Mouse (Mus musculus) spleen, adult 12 weeks (tissue): ENCODE results near the gene Traf3.

Source experiments
- DNase-seq: peaks from one replicate; pipeline ENCODE4 v3.0.0; 2022; ENCODE audit warnings: low spot score

Gene Traf3

DNA sequence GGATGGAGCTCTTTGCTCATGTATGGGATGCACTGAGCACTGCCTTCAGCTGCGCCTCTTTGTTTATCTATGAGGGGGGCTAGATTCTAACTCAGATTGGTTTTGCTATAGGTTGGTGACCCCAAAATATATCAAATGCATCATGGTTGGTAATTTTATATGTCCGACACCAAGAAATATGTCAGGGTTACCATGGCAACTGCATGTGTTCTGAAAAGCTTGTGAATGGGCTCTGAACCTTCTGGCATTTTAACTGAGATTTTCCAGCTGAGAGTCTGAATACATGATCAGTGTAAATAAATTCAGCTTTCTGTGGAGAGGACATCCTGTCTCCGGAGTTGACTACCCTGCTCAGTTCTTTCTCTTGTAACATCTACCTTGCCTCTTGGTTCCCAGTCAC, 37.8 kb downstream of the Traf3 start:
- DNase-seq = no peak

DNA sequence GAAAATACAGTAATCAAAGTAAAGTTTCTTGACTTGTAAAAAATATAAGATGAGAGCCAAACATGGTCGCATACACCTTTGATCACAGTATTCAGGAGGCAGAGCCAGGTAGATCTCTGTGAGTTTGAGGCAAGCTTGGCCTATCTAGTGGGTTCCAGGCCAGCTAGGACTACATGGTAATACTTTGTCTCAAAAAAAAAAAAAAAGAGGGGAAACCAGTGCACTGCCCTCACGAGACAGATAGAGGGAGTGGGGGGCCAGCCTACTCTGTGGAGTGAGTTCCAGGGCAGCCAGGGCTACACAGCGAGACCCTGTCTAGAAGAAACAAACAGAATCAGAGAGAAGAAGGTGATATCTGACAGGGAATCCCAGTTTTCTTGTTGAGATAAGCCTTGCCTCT, 41.5 kb downstream of the Traf3 start:
- DNase-seq = no peak

GRCm38 (mm10) chr12:111211729-111212128, 45.6 kb downstream of the Traf3 start:
- no peak for DNase-seq

- no peak for DNase-seq
Observed at GRCm38 (mm10) chr12:111218867-111219266, 52.7 kb downstream of the Traf3 start.

DNA sequence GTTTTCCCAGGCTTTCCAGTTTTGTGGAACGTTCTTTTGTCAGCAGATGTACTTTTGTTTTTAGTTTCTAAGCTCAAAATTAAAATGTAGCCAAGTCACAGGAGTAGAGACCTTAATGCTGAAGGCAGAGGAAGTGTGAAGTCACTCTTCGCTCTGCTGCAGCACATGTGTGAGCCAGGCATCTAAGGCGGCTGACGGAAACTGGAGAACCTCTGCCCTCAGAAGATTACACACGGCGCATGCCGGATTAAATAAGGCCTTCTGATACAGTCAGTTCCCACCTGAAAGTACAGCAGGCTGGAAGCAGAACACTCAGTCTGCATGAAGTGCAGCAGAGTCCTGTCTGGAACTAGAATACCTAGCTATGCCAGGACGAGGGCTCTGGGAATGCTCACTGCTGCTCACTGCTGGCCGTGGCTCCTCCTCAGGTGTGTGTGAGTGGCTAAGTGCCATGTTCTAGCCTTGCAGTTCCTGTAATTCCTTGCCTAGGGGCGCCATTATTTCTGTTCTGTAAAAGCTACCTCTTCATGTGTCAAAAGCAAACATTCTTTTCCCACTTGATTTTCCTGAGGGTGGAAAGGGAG, 59.1 kb downstream of the Traf3 start:
- no peak for DNase-seq

DNA sequence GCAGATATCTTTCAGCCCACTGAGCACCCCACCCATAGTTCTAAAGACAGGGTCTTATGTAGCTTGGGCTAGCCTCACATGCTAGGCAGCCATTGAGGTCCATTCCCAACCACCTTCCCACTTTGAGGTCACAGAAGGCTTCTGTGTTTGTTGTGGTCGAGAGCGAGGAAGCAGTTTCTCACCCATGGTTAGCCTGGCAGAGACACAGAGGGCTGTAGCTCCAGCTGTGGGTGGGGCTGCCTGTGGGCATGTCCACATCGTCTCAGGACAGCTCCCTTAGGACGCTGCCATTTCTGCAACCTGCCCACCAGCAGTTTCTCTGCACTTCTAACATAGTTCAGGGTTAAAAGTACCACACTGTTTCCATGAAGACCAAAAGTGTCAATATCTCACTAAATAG, 61.2 kb downstream of the Traf3 start:
- DNase-seq = no peak

GRCm38 (mm10) chr12:111228488-111228887, 62.3 kb downstream of the Traf3 start:
- DNase-seq = no peak

GRCm38 (mm10) chr12:111230793-111231192, 64.6 kb downstream of the Traf3 start:
- no peak for DNase-seq

DNA sequence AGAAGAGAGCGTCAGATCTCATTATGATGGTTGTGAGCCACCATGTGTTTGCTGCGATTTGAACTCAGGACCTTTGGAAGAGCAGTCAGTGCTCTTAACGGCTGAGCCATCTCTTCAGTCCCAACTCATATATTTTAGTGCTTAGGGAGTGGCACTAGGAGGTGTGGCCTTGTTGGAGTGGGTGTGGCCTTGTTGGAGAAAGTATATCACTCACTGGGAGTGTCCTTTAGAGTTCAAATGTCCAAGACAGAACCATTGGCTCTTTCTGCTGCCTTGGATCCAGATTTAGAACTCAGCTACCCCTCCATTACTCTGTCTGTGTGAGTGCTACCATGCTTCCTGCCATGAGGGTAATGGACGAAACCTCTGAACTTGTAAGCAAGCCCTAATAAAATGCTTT, 67.6 kb downstream of the Traf3 start:
- DNase-seq = no peak

- no peak for DNase-seq
Observed at GRCm38 (mm10) chr12:111234383-111234782, 68.2 kb downstream of the Traf3 start.

DNA sequence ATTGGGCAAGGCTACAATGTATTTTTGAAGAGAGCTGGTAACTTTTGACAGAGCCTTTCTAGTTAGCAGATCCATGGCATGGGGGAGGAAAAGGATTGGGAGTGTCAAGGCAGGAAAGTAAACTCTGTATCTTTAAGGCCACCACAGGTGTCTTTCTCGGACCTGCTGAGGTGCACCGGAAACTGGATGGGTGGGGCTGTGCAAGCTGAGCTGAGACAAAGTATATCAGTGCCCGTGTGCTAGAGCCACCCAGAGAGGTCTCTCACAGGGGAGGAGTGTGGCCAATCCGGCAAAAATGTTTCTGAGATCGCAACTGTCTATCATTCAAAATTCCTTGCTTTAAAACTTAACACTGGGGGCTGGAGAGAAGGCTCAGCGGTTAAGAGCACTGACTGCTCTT, 69.5 kb downstream of the Traf3 start:
- DNase-seq = no peak

GRCm38 (mm10) chr12:111237611-111238188, 71.5 kb downstream of the Traf3 start:
- DNase-seq = no peak

GRCm38 (mm10) chr12:111238345-111238744, 72.2 kb downstream of the Traf3 start:
- DNase-seq = no peak

DNA sequence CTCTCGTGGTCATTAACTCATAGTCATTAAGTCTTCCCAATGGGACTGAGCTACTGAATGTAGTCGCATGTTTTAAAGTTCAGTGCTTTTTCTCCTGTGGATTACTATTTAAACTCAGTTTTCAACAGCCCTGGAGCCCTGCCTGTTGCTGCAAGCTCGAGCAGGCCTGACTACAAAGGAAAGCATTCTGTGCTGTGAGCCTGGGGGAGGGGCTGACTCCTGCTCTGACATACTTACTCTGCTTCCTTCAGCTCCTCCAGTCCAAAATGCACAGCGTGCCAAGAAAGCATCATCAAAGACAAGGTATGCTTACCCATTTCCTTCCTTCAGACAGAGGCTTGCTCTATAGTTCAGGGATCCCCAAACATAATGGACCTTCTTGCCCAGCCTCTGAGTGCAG, 72.6 kb downstream of the Traf3 start:
- DNase-seq = no peak

DNA sequence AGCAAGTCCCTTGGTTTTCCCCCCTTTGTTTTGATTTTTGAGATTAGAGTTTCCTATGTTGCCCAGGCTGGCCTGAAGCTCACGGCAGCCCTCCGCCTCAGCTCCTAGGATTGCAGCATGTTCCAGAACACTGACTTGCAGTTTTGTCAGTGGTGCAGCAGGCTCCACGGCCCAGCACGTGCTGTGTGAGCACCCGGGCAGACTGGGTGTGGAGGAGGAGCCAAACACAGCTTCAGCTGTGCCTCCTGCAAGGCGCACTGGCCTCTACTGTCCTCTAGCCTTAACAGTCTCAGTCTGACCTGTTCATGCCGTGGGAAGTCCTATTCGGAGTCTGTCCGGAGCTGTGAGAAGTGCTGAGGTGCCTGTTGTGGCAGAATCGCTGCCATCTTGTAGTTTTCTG, 73.8 kb downstream of the Traf3 start:
- no peak for DNase-seq

DNA sequence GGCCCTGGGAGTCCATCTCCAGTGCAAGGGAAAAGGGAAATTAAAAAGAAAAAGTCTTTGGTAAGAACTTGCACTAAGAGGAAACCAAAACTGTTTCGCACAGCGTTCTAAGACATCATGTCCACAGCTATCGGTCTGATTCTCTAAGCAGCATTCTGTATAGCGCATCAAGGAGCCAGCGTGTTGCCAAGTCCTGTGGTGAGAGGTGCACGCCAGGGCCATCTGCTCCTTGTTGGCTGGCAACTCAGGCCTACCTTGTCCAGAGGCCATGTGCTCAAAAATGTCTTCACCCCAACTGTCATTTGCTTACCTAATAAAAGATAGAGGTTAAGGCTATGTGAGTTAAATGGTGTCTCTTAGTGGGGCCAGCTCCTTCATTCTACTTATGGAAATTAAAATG, 75.7 kb downstream of the Traf3 start:
- no peak for DNase-seq

- no peak for DNase-seq
Observed at GRCm38 (mm10) chr12:111242346-111242745, 76.2 kb downstream of the Traf3 start.

GRCm38 (mm10) chr12:111243733-111244132, 77.6 kb downstream of the Traf3 start:
- DNase-seq = no peak

DNA sequence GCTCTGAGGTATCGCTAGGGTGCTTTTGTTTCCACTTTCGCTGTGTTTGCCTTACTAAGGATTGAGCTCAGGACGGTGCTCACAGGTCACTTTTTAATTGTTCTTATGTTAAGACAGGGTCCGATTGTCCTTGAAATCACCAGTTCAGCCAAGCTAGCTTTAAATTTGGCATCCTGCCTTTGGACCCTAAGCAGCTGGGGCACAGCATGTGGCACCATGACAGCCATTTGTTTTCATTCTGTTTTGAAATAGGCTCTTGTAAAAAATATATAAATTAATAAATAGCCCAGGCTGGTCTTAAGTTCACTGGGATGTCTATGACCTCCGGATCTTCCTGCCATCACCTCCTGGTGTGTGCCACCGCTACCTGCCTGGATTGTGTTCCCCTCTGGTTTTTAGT, 78.9 kb downstream of the Traf3 start:
- DNase-seq = no peak

DNA sequence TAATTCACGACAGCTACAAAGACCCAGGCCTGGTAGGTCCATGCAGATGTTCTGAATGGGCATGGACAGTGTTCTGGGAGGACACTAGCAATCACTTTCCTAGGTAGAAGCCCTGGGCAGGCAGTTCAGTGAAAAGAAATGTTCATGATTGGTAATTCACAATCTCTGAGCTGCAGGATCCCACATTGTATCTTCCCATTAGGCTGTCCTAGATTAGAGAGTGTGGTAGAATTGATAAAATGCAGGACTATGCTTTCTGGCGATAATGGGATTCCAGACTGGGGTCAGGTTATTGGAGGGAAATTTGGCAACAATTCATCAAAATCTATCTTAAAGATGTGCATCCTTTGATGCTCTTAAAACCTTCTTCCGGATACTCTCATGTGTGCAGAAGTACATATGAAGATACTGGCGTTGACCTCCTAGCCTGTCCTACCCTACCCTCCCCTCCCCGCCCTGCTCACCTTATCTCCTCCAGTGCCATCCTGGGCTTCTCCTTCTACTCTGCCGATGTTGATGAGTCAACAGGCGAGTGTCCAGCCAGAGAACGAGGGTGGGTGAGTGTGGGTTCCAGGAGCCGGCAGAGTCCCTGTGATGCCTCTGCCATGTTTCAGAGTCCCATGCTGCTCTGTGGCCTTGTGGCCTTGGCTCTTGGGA, 80.8 kb downstream of the Traf3 start:
- no peak for DNase-seq

- no peak for DNase-seq
Observed at GRCm38 (mm10) chr12:111249095-111249494, 82.9 kb downstream of the Traf3 start.

GRCm38 (mm10) chr12:111250116-111250515, 83.9 kb downstream of the Traf3 start:
- DNase-seq = no peak

- no peak for DNase-seq
Observed at GRCm38 (mm10) chr12:111251227-111251626, 85.1 kb downstream of the Traf3 start.

DNA sequence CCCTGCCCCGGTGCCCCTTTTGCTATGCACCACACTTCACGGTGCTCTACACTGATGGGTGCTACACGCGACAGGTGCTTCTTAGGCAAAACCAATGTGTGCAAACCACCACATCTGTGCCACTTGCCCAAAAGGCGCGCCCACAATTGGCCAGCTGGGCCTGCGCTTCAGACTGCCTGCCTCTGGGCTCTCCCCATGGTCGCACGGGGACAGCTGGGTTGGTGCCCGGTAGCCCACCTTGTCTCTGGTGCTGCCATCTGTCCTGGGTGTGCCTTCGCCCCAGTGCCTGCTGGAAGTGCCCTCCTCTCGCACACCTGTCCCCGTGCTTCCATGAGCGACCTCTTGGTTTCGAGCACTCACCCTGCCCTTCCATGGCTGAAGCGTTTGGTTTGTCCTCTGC, 97.5 kb downstream of the Traf3 start:
- DNase-seq = no peak
